Mouse (Mus musculus): ENCODE measurements around the gene Picalm.

DNA sequence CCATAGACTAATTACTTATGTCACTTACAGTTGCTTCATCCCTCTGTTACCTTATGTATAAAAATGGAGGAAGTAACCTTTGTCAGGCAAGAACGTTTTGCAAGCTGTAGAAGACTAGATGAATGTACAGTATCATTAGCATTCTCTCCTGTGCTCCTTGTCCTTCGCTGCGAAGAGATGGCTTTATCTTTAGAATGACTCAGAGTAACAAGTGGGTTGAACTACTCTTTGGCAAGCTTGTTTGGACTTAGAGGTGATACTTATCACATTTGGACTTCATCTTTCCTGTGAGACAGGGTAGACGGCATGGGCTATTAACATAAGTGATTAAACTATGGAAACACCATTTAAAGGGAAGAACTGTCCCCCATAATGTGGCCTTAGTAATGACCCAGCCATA, 31.8 kb upstream of the Picalm start:
- no peak for TF ChIP-seq CTCF (IDR thresholded peaks at IDR 0.05; ENCODE audit: low read depth, low read length)
- TF ChIP-seq GATA1 (IDR thresholded peaks at IDR 0.05; ENCODE audit: borderline replicate concordance, low read length), result no peak
- no peak for TF ChIP-seq TAL1 (conservative IDR thresholded peaks at IDR 0.05; ENCODE audit: low read depth, low read length)

All from G1E (cell line).